Mouse (Mus musculus): Measurements from ENCODE around the gene Pcnx2.

- TF ChIP-seq CTCF (conservative IDR thresholded peaks at IDR 0.05; ENCODE audit: low read length), result no peak
- TF ChIP-seq POU5F1 (IDR thresholded peaks at IDR 0.05; ENCODE audit: borderline replicate concordance, low read length), result no peak
- TF ChIP-seq NANOG (IDR thresholded peaks at IDR 0.05; ENCODE audit: borderline replicate concordance, low read length), result no peak
These were observed 729 bp downstream of the Pcnx2 start for GRCm38 (mm10) chr8:125897388-125897787.
